Mouse (Mus musculus) liver, postnatal 0 days (tissue): Measurements from ENCODE around the gene Lrrc8c. TPM values are rescaled to one million over a fixed set of nuclear protein-coding genes. Genes with fewer than 3 reads are reported as not detected.
A peak's percentile ranks its signal among the peaks of the same experiment; 100 is the strongest.
"Not testable (repeated sequence)": the region's sequence is repeated elsewhere in the genome, so short reads cannot be mapped to it uniquely, and the experiment has no call there.

Experiments used
- ATAC-seq: fragments of 200-750 bp; cut with Nextera tagmentation; 2 replicates; pipeline ENCODE4 v1.8.0; 2017; ENCODE audit warnings: mild to moderate bottlenecking, moderate library complexity
- DNase-seq: peaks from one replicate; pipeline ENCODE4 v3.0.0-alpha.2; 2016
- H3K27ac ChIP-seq: fragments of 300-500 bp; sonication (generic); 2 replicates; pipeline ENCODE4 v1.5.1; 2014; ENCODE audit warnings: antibody characterized with exemption, moderate library complexity, mild to moderate bottlenecking, low read depth
- H3K27me3 ChIP-seq: fragments of 300-500 bp; sonication (generic); 2 replicates; pipeline ENCODE4 v1.6.1; 2014; ENCODE audit warnings: low read length, control low read depth, mixed read lengths; ENCODE audit not compliant: insufficient read depth
- H3K36me3 ChIP-seq: fragments of 300-500 bp; sonication (generic); replicated peaks from 2 replicates; pipeline ENCODE4 v1.6.1; 2014; ENCODE audit warnings: mild to moderate bottlenecking, control low read depth, low read length, moderate library complexity, mixed read lengths; ENCODE audit not compliant: insufficient read depth
- H3K4me1 ChIP-seq: fragments of 300-500 bp; sonication (generic); 2 replicates; pipeline ENCODE4 v1.6.1; 2014; ENCODE audit warnings: antibody characterized with exemption, mild to moderate bottlenecking, control low read depth; ENCODE audit not compliant: insufficient read depth
- H3K4me2 ChIP-seq: fragments of 300-500 bp; sonication (generic); 2 replicates; pipeline ENCODE4 v1.6.1; 2014; ENCODE audit warnings: low read depth, mild to moderate bottlenecking, low read length, moderate library complexity, mixed read lengths
- H3K4me3 ChIP-seq: fragments of 300-500 bp; sonication (generic); 2 replicates; pipeline ENCODE4 v1.5.1; 2014; ENCODE audit warnings: low read depth, low read length
- H3K9ac ChIP-seq: fragments of 300-500 bp; sonication (generic); replicated peaks from 2 replicates; pipeline ENCODE4 v1.6.1; 2014; ENCODE audit warnings: mild to moderate bottlenecking, moderate library complexity
- H3K9me3 ChIP-seq: fragments of 300-500 bp; sonication (generic); 2 replicates; pipeline ENCODE4 v1.6.1; 2016; ENCODE audit warnings: mild to moderate bottlenecking, control low read depth, low read length, mixed read lengths
- CTCF ChIP-seq: sonication (generic); IDR thresholded peaks from 2 replicates; pipeline ENCODE4 v1.5.1; 2016; ENCODE audit warnings: antibody characterized with exemption, low read depth
- EP300 ChIP-seq: IDR thresholded peaks from 2 replicates; pipeline ENCODE4 v1.6.1; 2016; ENCODE audit warnings: antibody characterized with exemption, low read depth, mild to moderate bottlenecking
- WGBS: fragments of 180-500 bp; shearing (Covaris S2); extraction: QIAGEN DNeasy Blood & Tissue Kit; methylation state at CpG from one replicate; pipeline ENCODE4 v1.1.7; 2014; ENCODE audit not compliant: insufficient replicate concordance; 5-methylcytosine and 5-hydroxymethylcytosine counted together
- polyA plus RNA-seq: library from polyadenylated mRNA; unstranded; fragments of >200 nt; fragmentation: Nextera tagmentation; extraction: Ambion mirVana; gene quantifications from 2 replicates; pipeline ENCODE4 v1.2.1, GENCODE M21; 2015

The Lrrc8c gene
- polyA plus RNA-seq, 1 experiment from 2014 or later: 9.8 TPM

DNA sequence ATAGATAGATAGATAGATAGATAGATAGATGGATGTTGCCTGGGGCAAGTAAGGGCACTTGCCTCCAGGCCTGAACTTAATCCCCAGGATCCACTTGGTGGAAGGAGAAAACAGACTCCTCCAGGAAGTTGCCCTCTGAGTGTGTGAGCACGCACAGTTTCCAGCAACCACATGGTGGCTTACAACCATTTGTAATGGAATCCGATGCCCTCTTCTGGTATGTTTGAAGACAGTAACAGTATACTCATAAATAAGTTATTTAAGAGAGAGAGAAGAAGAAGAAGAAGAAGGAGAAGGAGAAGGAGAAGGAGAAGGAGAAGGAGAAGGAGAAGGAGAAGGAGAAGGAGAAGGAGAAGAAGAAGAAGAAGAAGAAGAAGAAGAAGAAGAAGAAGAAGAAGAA lies 119.1 kb downstream of the Lrrc8c start:
- H3K4me1 ChIP-seq, H3K4me2 ChIP-seq, H3K27ac ChIP-seq, H3K9me3 ChIP-seq, DNase-seq, H3K9ac ChIP-seq, H3K36me3 ChIP-seq, H3K4me3 ChIP-seq, H3K27me3 ChIP-seq, ATAC-seq: not testable (repeated sequence)
- 81% methylated on average over 2 of the region's 2 CpGs for WGBS
- 0 out of 2 replicates have a peak, but pooled peaks have one; percentile 10 for TF ChIP-seq CTCF

DNA sequence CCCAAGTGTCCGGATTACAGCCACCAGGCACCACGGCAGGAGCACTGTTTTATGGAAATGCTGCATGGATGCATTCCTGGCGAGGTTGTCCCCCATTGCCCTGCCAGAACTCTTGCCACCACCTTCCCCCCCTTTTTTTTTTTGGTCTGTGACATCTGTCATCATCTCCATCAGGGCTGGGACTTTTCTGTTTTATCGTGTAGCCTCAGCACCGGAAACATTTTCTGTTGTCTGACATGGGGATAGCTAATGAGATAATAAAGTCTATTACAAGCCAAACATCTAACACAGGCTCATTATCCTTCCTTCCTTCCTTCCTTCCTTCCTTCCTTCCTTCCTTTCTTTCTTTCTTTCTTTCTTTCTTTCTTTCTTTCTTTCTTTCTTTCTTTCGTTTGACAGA lies 119.7 kb downstream of the Lrrc8c start:
- no peak for TF ChIP-seq CTCF
- no peak for TF ChIP-seq EP300
- ATAC-seq (no peak), DNase-seq (no peak)
- Histone ChIP-seq H3K36me3 (no peaks in the 10 kb centered on the region), H3K4me3 (no peak overlapping the region), H3K27me3 (no peaks in the 10 kb centered on the region), H3K9me3 (no peaks in the 10 kb centered on the region), H3K9ac (no peak overlapping the region), H3K4me2 (no peak overlapping the region), H3K4me1 (peaks cover 8% of the 10 kb centered on the region; the same call in 1 of the 2 replicates), H3K27ac (no peak overlapping the region)
- 68% methylated on average over 6 of the region's 6 CpGs for WGBS

DNA sequence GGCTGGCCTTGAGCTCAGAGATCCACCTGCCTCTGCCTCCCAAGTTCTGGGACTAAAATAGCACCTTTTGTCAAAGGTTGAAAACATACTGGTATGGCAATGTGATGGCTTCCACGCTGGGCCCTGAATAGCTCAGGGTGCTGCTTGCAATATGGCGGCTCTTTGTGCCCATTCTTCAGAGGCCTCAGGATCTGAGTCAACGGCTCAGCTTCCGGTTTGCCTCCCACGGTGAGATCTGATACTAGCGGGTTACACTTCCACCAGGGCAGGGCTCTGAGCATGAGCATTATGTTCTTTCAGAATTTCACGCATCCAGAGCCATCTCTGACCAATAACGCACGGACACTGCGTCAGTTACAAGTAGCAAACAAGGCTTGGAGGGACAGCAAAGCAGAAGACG lies 120.2 kb downstream of the Lrrc8c start:
- no peaks in the 10 kb centered on the region for H3K9me3 ChIP-seq
- TF ChIP-seq EP300 (no peak), CTCF (no peak)
- WGBS: 87% methylated on average over 11 of the region's 11 CpGs
- H3K4me3 ChIP-seq: no peak overlapping the region
- ATAC-seq (no peak), DNase-seq (no peak)
- H3K4me1 ChIP-seq: peaks cover 8% of the 10 kb centered on the region; the same call in 1 of the 2 replicates
- H3K27ac ChIP-seq: no peak overlapping the region
- no peaks in the 10 kb centered on the region for H3K36me3 ChIP-seq
- H3K4me2 ChIP-seq: no peak overlapping the region
- no peaks in the 10 kb centered on the region for H3K27me3 ChIP-seq
- no peak overlapping the region for H3K9ac ChIP-seq

DNA sequence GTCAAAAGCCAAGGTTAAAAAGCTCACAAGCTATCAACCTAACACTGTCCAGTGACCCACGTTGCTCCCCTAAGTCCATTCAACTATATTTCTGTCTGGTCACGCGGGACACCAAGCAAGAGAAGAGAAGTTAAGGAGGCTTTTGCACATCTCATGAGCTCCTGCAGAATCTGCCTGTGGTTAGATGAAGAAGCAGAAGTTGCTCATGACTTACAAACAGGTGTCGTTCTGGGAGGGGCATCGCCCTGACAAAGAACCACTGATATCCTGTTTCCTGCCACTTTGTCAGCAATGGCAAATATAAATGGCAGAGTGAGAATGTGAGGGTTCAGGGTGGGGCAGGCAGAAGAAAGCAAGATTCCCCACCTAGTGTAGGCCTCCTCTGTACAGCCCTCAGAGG lies 123.3 kb downstream of the Lrrc8c start:
- Histone ChIP-seq H3K4me1 (peaks cover 8% of the 10 kb centered on the region; the same call in 1 of the 2 replicates), H3K4me3 (no peak overlapping the region), H3K36me3 (no peaks in the 10 kb centered on the region), H3K9ac (no peak overlapping the region), H3K4me2 (no peak overlapping the region), H3K9me3 (no peaks in the 10 kb centered on the region), H3K27me3 (no peaks in the 10 kb centered on the region), H3K27ac (peak overlapping the region; percentile 37)
- DNase-seq (peak; percentile 24), ATAC-seq (peak; percentile 33; the same call in 1 of the 2 replicates)
- TF ChIP-seq EP300 (no peak), CTCF (no peak)
- 34% methylated on average over 5 of the region's 5 CpGs for WGBS

- WGBS: 68% methylated on average over 8 of the region's 8 CpGs
Measured at GRCm38 (mm10) chr5:105643276-105643675, 124.1 kb downstream of the Lrrc8c start.

DNA sequence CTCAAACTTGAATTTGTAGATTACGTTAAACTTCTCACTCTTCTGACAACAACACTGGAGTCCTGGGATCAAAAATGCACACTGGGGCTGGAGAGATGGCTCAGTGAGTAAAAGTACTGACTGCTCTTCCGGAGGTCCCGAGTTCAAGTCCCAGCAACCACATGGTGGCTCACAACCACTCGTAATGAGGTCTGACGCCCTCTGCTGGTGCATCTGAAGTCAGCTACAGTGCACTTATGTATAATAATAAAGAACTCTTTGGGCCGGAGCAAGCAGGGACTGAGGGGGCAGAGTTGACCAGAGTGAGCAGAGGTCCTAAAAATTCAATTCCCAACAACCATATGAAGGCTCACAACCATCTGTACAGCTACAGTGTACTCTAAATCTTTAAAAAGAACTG lies 125.0 kb downstream of the Lrrc8c start:
- 85% methylated on average over 6 of the region's 6 CpGs for WGBS
- no peak for DNase-seq
- Histone ChIP-seq H3K27ac (no peak overlapping the region), H3K9ac (no peak overlapping the region), H3K4me1 (peaks cover 15% of the 10 kb centered on the region; the same call in 1 of the 2 replicates), H3K36me3 (no peaks in the 10 kb centered on the region), H3K4me2 (no peak overlapping the region), H3K9me3 (no peaks in the 10 kb centered on the region), H3K4me3 (no peak overlapping the region), H3K27me3 (no peaks in the 10 kb centered on the region)
- TF ChIP-seq CTCF (0 out of 2 replicates have a peak, but pooled peaks have one; percentile 33), EP300 (no peak)
- no peak for ATAC-seq

More at GRCm38 (mm10) chr5:105643276-105643675, 124.1 kb downstream of the Lrrc8c start:
- no peaks in the 10 kb centered on the region for H3K9me3 ChIP-seq
- DNase-seq (no peak), ATAC-seq (no peak)
- H3K27ac ChIP-seq: peak overlapping the region; percentile 37
- no peak overlapping the region for H3K4me3 ChIP-seq
- no peak overlapping the region for H3K4me2 ChIP-seq
- TF ChIP-seq EP300 (no peak), CTCF (no peak)
- H3K27me3 ChIP-seq: no peaks in the 10 kb centered on the region
- no peaks in the 10 kb centered on the region for H3K36me3 ChIP-seq
- no peak overlapping the region for H3K9ac ChIP-seq
- H3K4me1 ChIP-seq: peaks cover 9% of the 10 kb centered on the region; the same call in 1 of the 2 replicates

DNA sequence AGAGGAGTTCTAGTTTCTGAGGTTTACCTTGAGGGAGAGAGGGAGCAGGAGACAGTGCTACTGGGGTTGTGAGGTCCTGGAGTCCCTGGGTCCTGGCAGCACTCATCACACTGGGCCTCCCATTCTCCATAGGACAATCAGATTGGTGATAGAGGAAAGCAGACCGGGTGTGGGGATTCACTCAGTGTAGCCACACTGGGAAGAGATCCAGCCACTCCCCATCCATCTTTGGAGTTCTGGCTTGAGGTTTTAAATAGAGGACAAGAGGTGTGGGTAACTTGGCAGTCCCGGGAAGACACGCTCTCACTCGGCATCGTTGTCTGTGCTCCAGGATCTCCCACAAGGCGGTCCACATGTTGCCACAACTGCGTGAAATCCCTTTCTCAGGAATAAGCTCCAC lies 127.9 kb downstream of the Lrrc8c start:
- Histone ChIP-seq H3K27me3 (no peaks in the 10 kb centered on the region), H3K4me2 (no peak overlapping the region), H3K4me1 (peaks cover 22% of the 10 kb centered on the region), H3K36me3 (no peaks in the 10 kb centered on the region), H3K9me3 (no peaks in the 10 kb centered on the region), H3K4me3 (no peak overlapping the region), H3K27ac (no peak overlapping the region), H3K9ac (no peak overlapping the region)
- 90% methylated on average over 7 of the region's 7 CpGs for WGBS
- no peak for ATAC-seq
- TF ChIP-seq EP300 (no peak), CTCF (no peak)
- no peak for DNase-seq
